Mouse (Mus musculus): ENCODE data around the gene Retreg3. TPM values are rescaled to one million over a fixed set of nuclear protein-coding genes. Genes with fewer than 3 reads are reported as not detected.

Retreg3 gene
- polyA plus RNA-seq, 1 experiment from 2014 or later = 22.2 TPM

DNA sequence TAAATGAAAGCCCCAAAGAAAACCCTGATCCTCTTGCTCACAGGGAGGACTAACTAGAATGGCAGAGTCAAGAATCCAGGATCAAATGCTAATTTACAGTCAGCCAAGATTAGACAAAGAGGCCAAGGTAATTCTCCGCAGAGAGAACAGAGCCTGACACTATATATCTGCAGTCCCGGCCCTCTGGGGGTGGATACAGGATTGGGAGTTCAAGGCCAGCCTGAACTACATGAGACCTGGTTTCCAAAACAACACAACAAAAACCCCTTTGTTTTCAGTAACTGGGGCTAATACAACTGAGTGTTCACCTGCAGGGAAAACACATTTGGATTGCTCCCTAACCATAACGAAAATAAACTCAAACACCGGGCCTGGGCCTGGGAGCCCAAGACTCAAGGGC lies 55.2 kb downstream of the Retreg3 start:
- H3K9ac ChIP-seq = no peak overlapping the region
- no peaks in the 10 kb centered on the region for H3K9me3 ChIP-seq
- no peaks in the 10 kb centered on the region for H3K27me3 ChIP-seq (replicated peaks)
- H3K36me3 ChIP-seq = peaks cover 31% of the 10 kb centered on the region
- peaks cover 19% of the 10 kb centered on the region for H3K4me1 ChIP-seq
- no peak overlapping the region for H3K27ac ChIP-seq
- no peak overlapping the region for H3K4me3 ChIP-seq
- 86% methylated on average over 4 of the region's 4 CpGs for WGBS
- H3K4me2 ChIP-seq (replicated peaks) = no peak overlapping the region
- no peak for ATAC-seq (ENCODE audit: low FRiP score, low read depth)

DNA sequence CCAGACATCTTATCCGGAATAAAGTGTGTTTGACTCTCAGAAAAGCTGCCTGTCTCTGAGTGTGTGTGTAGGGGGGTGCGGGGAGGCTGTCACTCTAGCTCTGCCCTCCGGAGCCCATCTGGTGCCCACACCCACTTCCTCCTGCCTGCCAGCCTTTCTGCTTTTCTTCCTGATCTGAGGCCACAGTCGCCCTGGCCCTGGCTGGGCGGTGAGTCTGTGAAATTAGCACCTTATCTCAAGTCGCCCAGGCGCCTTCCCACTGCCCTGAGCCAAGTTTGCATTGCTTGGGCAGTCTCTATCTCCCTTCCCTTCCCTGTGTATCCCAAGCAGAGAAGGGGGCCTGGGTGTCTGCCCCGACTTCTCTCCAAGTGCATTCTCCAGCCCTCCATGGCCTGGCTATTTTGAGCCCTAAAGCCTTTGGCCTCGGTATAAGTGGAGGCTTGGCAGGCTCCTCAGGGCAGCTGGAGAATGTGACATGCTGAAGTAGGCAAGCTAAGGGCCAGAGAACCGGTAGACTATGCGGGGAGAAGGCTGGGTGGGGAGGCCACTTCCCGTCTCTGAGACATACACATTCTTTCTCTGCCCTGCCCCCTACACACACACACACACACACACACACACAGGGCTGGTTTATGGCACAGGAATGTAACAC lies 55.9 kb downstream of the Retreg3 start:
- 58% methylated on average over 12 of the region's 12 CpGs for WGBS
- Histone ChIP-seq H3K9me3 (no peaks in the 10 kb centered on the region), H3K4me2 (replicated peaks) (no peak overlapping the region), H3K27ac (peak overlapping the region; percentile 2), H3K4me3 (no peak overlapping the region), H3K36me3 (peaks cover 37% of the 10 kb centered on the region), H3K9ac (no peak overlapping the region), H3K27me3 (replicated peaks) (no peaks in the 10 kb centered on the region), H3K4me1 (peaks cover 16% of the 10 kb centered on the region)
- ATAC-seq (ENCODE audit: low FRiP score, low read depth) = no peak

DNA sequence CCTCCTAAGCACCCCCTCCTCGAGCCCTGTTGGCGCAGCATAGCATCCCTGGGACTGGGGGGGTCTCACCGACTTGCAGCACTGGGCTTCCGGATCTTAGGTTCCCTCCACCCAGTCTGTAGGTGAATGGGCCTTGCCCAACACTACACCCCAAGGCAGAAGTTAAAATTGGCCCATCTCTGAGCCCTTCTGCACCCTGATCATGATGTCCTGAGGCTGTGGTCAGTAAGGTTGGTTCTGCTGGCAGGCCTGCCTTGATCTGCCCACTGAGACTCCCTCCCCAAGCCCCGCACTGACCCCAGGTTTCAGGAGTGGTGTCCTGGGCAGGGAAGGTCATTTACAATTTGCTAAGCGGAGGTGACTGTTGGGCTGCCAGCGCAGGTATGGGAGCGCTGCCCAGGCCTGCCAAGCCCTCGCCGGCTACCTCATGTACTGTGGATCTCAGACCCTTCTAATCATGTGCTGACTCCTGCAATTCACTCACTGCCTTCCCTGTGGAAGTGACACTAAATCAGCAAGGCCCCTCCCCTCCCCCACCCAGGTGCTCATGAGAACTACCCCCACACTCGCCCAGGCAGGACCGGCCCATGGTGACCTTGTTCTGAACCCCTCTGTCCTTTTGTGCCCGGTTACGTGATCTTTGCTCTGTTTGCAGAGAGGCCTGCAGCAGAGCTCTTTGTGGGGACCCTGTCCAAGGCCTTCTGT lies 56.6 kb downstream of the Retreg3 start:
- 70% methylated on average over 14 of the region's 14 CpGs for WGBS

DNA sequence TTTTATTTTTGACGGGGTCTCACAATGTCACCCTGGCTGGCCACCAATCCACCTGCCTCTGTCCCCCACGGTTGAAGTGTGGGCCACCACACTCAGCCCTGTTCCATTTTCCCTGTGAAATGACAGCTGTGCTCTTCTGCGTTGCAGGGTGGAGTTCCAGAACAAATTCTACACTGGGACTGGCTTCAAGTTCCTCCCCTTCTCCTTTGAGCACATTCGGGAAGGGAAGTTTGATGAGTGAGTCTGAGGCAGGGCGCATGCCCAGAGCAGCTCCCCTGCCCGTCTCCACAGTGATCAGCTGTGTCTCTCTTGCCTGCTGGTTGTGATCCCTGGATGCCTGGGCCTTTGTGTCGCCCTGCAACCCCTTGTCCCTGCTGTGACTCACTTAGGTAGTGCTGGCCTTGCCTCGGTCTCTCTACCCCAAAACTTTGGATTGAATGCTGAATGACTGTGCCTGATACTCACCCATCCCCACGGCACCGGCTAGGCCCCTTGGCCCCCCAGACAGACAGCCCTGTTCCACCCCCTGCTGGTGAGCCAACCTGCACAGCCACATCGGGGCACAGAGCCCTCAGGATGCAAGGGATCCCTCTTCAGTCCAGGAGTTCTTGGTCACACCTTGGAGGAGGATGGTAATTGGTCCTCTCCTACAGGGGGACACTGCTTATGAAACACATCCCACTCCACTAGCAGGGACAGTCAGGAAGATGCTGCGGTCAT lies 57.4 kb downstream of the Retreg3 start:
- no peaks in the 10 kb centered on the region for H3K9me3 ChIP-seq
- ATAC-seq (ENCODE audit: low FRiP score, low read depth) = no peak
- WGBS = 78% methylated on average over 12 of the region's 12 CpGs
- H3K27me3 ChIP-seq (replicated peaks) = no peaks in the 10 kb centered on the region
- no peak overlapping the region for H3K4me2 ChIP-seq (replicated peaks)
- H3K27ac ChIP-seq = no peak overlapping the region
- H3K9ac ChIP-seq = no peak overlapping the region
- peaks cover 16% of the 10 kb centered on the region for H3K4me1 ChIP-seq
- peaks cover 45% of the 10 kb centered on the region for H3K36me3 ChIP-seq
- H3K4me3 ChIP-seq = no peak overlapping the region

More for the DNA sequence above, 56.6 kb downstream of the Retreg3 start:
- no peaks in the 10 kb centered on the region for H3K27me3 ChIP-seq (replicated peaks)
- H3K4me3 ChIP-seq = no peak overlapping the region
- no peak for ATAC-seq (ENCODE audit: low FRiP score, low read depth)
- H3K4me2 ChIP-seq (replicated peaks) = no peak overlapping the region
- H3K27ac ChIP-seq = peak overlapping the region; percentile 2; the same call in 1 of the 2 replicates
- no peaks in the 10 kb centered on the region for H3K9me3 ChIP-seq
- H3K9ac ChIP-seq = no peak overlapping the region
- peaks cover 16% of the 10 kb centered on the region for H3K4me1 ChIP-seq
- H3K36me3 ChIP-seq = peaks cover 44% of the 10 kb centered on the region

DNA sequence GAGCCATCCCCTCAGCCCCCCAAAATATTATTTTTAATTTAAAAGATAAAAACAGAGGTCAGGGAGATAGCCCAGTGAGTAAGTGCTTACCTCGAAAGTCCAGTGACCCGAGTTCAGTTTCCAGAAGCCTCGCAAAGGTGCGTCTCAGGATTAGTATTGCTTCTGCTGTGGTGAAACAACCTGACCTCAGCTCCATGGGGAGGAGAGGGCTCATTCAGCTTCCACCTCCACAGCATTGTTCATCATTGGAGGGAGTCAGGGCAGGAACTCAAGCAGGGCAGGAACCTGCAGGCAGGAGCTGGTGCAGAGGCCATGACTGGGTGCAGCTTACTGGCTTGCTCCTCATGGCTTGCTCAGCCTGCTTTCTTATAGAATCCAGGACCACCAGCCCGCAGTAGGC lies 58.6 kb downstream of the Retreg3 start:
- 94% methylated on average over 5 of the region's 5 CpGs for WGBS
- Histone ChIP-seq H3K27ac (no peak overlapping the region), H3K4me1 (peaks cover 10% of the 10 kb centered on the region)

DNA sequence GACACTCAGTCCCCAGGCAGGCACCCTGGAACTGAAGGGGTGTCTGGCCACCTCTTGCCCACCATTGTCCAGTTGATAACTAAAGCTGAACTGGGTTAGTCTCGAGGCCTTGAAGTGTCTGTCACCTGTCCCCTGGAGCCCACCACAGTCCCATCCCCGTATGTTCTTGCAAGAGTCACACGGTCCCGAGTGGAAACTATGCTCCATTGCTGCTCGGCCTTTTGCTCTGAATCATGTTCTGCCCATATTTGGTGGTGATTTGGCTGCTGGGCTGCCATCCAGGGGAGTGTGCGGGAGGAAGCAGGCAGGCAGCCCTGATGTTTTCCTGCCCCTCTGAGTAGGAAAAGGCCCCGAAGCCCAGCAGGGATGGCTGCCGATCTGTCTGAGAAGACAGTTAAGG lies 59.6 kb downstream of the Retreg3 start:
- Histone ChIP-seq H3K27ac (no peak overlapping the region), H3K27me3 (replicated peaks) (no peaks in the 10 kb centered on the region), H3K9me3 (no peaks in the 10 kb centered on the region), H3K4me2 (replicated peaks) (no peak overlapping the region), H3K4me1 (peaks cover 10% of the 10 kb centered on the region), H3K4me3 (no peak overlapping the region), H3K36me3 (peaks cover 66% of the 10 kb centered on the region), H3K9ac (no peak overlapping the region)
- ATAC-seq (ENCODE audit: low FRiP score, low read depth) = no peak
- 84% methylated on average over 8 of the region's 8 CpGs for WGBS

More for the DNA sequence above, 58.6 kb downstream of the Retreg3 start:
- H3K4me3 ChIP-seq = no peak overlapping the region
- no peaks in the 10 kb centered on the region for H3K9me3 ChIP-seq
- no peaks in the 10 kb centered on the region for H3K27me3 ChIP-seq (replicated peaks)
- no peak overlapping the region for H3K4me2 ChIP-seq (replicated peaks)
- no peak for ATAC-seq (ENCODE audit: low FRiP score, low read depth)
- H3K36me3 ChIP-seq = peaks cover 57% of the 10 kb centered on the region
- no peak overlapping the region for H3K9ac ChIP-seq

DNA sequence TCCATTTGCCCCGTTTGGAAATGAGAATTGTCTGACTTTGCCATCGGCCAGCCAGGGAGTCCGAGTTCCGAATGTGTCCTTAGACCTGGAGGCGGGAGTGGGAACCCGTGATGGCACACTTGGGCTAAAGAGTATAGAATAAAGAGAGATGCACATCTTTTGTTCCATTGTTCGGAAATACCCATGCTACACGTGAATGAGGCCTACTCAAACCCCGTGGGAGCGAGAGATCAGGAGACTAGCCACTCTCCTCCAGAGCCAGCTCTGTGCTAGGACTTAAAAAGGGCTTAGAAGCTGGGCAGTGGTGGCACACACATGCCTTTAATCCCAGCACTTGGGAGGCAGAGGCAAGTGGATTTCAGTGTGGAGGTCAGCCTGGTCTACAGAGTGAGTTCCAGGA lies 60.2 kb downstream of the Retreg3 start:
- peaks cover 71% of the 10 kb centered on the region for H3K36me3 ChIP-seq
- H3K4me2 ChIP-seq (replicated peaks) = no peak overlapping the region
- 74% methylated on average over 10 of the region's 10 CpGs for WGBS
- H3K4me3 ChIP-seq = no peak overlapping the region
- H3K27ac ChIP-seq = no peak overlapping the region
- H3K9ac ChIP-seq = no peak overlapping the region
- H3K27me3 ChIP-seq (replicated peaks) = no peaks in the 10 kb centered on the region
- H3K4me1 ChIP-seq = peaks cover 10% of the 10 kb centered on the region
- H3K9me3 ChIP-seq = no peaks in the 10 kb centered on the region
- no peak for ATAC-seq (ENCODE audit: low FRiP score, low read depth)

DNA sequence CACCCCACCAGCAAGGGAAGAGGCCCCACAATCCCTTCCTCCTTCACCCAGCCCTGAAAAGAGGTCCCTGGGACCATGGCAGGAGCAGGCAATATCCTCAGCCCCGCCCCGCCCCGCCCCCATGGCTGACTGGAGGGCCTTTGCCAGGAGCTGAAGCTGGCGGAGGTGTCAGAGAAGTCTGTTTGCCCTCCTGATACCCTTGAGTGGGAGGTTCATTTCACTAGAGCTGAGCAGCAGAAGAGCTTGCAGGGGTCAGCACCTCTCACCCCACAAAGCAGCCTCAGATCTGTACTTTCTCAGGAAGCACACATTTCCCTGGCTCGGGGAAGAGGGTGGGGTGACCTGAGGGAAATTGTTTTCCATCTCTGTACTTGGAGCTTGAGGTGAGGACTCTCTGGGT lies 61.0 kb downstream of the Retreg3 start:
- no peak overlapping the region for H3K9ac ChIP-seq
- no peaks in the 10 kb centered on the region for H3K9me3 ChIP-seq
- no peak overlapping the region for H3K4me3 ChIP-seq
- H3K4me1 ChIP-seq = peaks cover 10% of the 10 kb centered on the region
- WGBS = 77% methylated on average over 5 of the region's 5 CpGs
- H3K4me2 ChIP-seq (replicated peaks) = no peak overlapping the region
- H3K27me3 ChIP-seq (replicated peaks) = no peaks in the 10 kb centered on the region
- H3K36me3 ChIP-seq = peaks cover 72% of the 10 kb centered on the region
- no peak for ATAC-seq (ENCODE audit: low FRiP score, low read depth)
- no peak overlapping the region for H3K27ac ChIP-seq

DNA sequence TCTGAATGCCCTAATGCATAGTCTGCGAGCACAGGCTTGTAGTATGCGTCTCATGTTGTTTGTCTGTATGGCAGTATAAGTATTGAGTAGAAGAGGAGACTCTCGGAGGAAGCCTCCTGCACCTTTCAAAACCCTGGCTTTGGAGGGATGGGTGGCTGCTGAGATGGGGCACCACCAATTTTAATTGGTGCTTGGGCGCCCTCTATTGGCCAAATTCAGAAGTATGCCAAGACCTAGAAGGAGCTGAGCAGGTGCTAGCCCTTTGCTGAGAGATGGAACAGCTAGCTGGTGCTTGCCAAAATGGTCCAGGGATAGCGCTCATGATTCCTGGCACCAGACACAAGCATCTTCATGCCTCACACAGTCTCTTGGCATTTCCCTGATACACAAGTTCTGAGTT lies 61.8 kb downstream of the Retreg3 start:
- H3K4me3 ChIP-seq = no peak overlapping the region
- H3K4me2 ChIP-seq (replicated peaks) = no peak overlapping the region
- no peaks in the 10 kb centered on the region for H3K9me3 ChIP-seq
- no peaks in the 10 kb centered on the region for H3K27me3 ChIP-seq (replicated peaks)
- ATAC-seq (ENCODE audit: low FRiP score, low read depth) = no peak
- H3K36me3 ChIP-seq = peaks cover 74% of the 10 kb centered on the region
- no peak overlapping the region for H3K27ac ChIP-seq
- H3K9ac ChIP-seq = no peak overlapping the region
- WGBS = 37% methylated on average over 5 of the region's 5 CpGs
- H3K4me1 ChIP-seq = peaks cover 2% of the 10 kb centered on the region; the same call in 1 of the 2 replicates

DNA sequence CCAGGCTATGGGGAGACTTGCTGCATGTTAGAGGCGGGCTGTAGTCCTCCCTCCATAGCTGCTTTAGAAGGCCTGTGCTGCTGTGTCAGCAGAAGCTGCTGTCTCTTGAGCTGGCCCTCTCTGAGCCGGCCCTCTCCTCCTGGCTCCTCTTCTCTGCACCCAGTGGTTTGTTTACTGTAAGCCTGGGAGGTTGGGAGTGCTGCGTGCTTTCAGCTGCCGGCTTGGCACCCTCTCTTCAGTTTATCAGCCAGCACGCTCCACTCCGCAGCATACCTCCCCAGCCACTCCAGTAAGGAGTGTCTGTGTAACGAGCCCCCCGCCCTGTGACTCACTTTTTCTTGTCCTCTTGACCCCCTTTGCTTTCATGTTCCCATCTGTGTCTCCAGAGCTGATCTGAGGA lies 62.8 kb downstream of the Retreg3 start:
- Histone ChIP-seq H3K4me2 (replicated peaks) (no peak overlapping the region), H3K27ac (no peak overlapping the region), H3K9me3 (no peaks in the 10 kb centered on the region), H3K4me1 (no peaks in the 10 kb centered on the region; the same call in 1 of the 2 replicates), H3K4me3 (no peak overlapping the region), H3K27me3 (replicated peaks) (no peaks in the 10 kb centered on the region), H3K9ac (no peak overlapping the region), H3K36me3 (peaks cover 74% of the 10 kb centered on the region)
- ATAC-seq (ENCODE audit: low FRiP score, low read depth) = no peak
- WGBS = 71% methylated on average over 8 of the region's 8 CpGs

DNA sequence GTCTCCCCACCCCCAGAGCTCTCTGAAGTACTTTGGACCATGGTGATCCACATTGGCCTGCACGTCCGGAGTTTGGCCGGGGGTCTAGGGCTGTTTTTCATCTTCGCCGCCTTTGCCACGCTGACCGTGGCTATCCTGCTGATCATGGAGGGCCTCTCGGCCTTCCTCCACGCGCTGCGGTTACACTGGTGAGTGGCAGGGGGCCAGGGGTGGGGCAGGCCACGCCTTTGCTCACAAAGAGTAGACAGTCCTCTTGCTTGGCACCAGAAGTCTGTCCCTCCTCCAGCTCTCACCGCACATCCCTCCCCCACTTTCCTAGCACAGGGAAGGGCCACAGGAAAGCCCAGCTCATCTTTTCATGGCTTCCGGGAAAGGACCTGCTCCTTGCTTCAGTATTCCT lies 64.3 kb downstream of the Retreg3 start:
- H3K36me3 ChIP-seq = peaks cover 80% of the 10 kb centered on the region
- H3K4me3 ChIP-seq = no peak overlapping the region
- no peaks in the 10 kb centered on the region for H3K9me3 ChIP-seq
- 85% methylated on average over 14 of the region's 14 CpGs for WGBS
- H3K4me2 ChIP-seq (replicated peaks) = no peak overlapping the region
- no peak overlapping the region for H3K27ac ChIP-seq
- H3K4me1 ChIP-seq = no peaks in the 10 kb centered on the region; the same call in 1 of the 2 replicates
- no peak overlapping the region for H3K9ac ChIP-seq
- ATAC-seq (ENCODE audit: low FRiP score, low read depth) = no peak
- H3K27me3 ChIP-seq (replicated peaks) = no peaks in the 10 kb centered on the region

DNA sequence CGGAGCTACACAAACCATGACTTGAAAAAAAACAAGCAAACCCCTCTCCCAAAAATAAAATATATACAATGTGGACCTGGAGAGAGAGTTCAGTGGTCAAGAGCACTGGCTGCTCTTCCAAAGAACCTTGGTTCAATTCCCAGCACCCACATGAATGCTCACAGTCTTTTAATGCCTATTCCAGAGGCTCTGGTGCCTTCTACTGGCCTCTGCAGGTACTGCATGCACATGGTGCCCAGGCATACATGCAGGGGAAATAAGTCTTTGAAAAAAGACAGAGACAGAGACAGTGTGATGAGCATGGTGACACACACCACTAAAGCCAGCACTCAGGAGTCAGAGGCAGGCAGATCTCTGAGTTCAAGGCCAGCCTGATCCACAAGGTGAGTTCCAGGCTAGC lies 65.7 kb downstream of the Retreg3 start:
- Histone ChIP-seq H3K9ac (no peak overlapping the region), H3K36me3 (peaks cover 82% of the 10 kb centered on the region)
- ATAC-seq (ENCODE audit: low FRiP score, low read depth) = no peak

More for the DNA sequence above, 65.7 kb downstream of the Retreg3 start:
- Histone ChIP-seq H3K27me3 (replicated peaks) (no peaks in the 10 kb centered on the region), H3K4me2 (replicated peaks) (no peak overlapping the region), H3K9me3 (no peaks in the 10 kb centered on the region), H3K4me1 (no peaks in the 10 kb centered on the region), H3K4me3 (no peak overlapping the region), H3K27ac (no peak overlapping the region)
- WGBS = 100% methylated on average over 1 of the region's 1 CpGs

Measured in neural tube, embryonic 12.5 days (tissue).